Mouse (Mus musculus): ENCODE results near the gene Gpr132. TPM values are rescaled to one million over a fixed set of nuclear protein-coding genes. Genes with fewer than 3 reads are reported as not detected.

Gene Gpr132
- polyA plus RNA-seq (2016; fragmentation: Nextera tagmentation; extraction: Ambion mirVana), result 0.32 and 0.61 TPM in 2 replicates

GRCm38 (mm10) chr12:112868178-112869087 lies at the start of gene Gpr132:
Gene Gpr132, minus strand, starts transcription at chr12:112868228.
- H3K9ac ChIP-seq, result no peak within 1 kb of the TSS
- 53% methylated on average over 13 of the region's 13 CpGs for WGBS (ENCODE audit: insufficient replicate concordance)
- no peaks in the 10 kb centered on the region for H3K36me3 ChIP-seq
- peaks cover 14% of the 10 kb centered on the region for H3K4me1 ChIP-seq
- no peak within 1 kb of the TSS for H3K27ac ChIP-seq
- H3K9me3 ChIP-seq (replicated peaks), result no peaks in the 10 kb centered on the region
- peaks cover 56% of the 10 kb centered on the region for H3K27me3 ChIP-seq (replicated peaks)
- no peak for ATAC-seq
- H3K4me2 ChIP-seq, result no peak within 1 kb of the TSS
- H3K4me3 ChIP-seq, result no peak within 1 kb of the TSS

- Histone ChIP-seq H3K4me2 (no peak overlapping the region), H3K4me3 (no peak overlapping the region), H3K36me3 (no peaks in the 10 kb centered on the region), H3K4me1 (no peaks in the 10 kb centered on the region), H3K27ac (no peak overlapping the region), H3K27me3 (replicated peaks) (peaks cover 30% of the 10 kb centered on the region), H3K9me3 (replicated peaks) (no peaks in the 10 kb centered on the region), H3K9ac (no peak overlapping the region)
- no peak for ATAC-seq
- WGBS (ENCODE audit: insufficient replicate concordance), result 26% methylated on average over 11 of the region's 11 CpGs
These were observed 49.5 kb upstream of the Gpr132 start for GRCm38 (mm10) chr12:112917486-112917885.

GRCm38 (mm10) chr12:112916698-112917400 lies 48.8 kb upstream of the Gpr132 start:
- 76% methylated on average over 16 of the region's 16 CpGs for whole genome bisulfite sequencing (ENCODE audit: insufficient replicate concordance)
- H3K4me2 ChIP-seq, result no peak overlapping the region
- no peak for ATAC-seq
- no peaks in the 10 kb centered on the region for H3K4me1 ChIP-seq
- H3K27me3 ChIP-seq (replicated peaks), result peaks cover 30% of the 10 kb centered on the region
- no peaks in the 10 kb centered on the region for H3K36me3 ChIP-seq
- H3K9ac ChIP-seq, result no peak overlapping the region
- no peak overlapping the region for H3K4me3 ChIP-seq
- no peak overlapping the region for H3K27ac ChIP-seq
- no peaks in the 10 kb centered on the region for H3K9me3 ChIP-seq (replicated peaks)

GRCm38 (mm10) chr12:112915587-112915986 lies 47.6 kb upstream of the Gpr132 start:
- H3K4me2 ChIP-seq, result no peak overlapping the region
- H3K27me3 ChIP-seq (replicated peaks), result peaks cover 26% of the 10 kb centered on the region
- no peaks in the 10 kb centered on the region for H3K36me3 ChIP-seq

GRCm38 (mm10) chr12:112914527-112914926 lies 46.5 kb upstream of the Gpr132 start:
- H3K9me3 ChIP-seq (replicated peaks), result no peaks in the 10 kb centered on the region
- H3K27ac ChIP-seq, result no peak overlapping the region
- H3K4me1 ChIP-seq, result peaks cover 4% of the 10 kb centered on the region; the same call in 1 of the 2 replicates
- H3K4me3 ChIP-seq, result no peak overlapping the region
- H3K4me2 ChIP-seq, result no peak overlapping the region
- H3K9ac ChIP-seq, result no peak overlapping the region
- H3K36me3 ChIP-seq, result no peaks in the 10 kb centered on the region
- WGBS (ENCODE audit: insufficient replicate concordance), result 58% methylated on average over 11 of the region's 11 CpGs
- ATAC-seq, result no peak
- H3K27me3 ChIP-seq (replicated peaks), result peaks cover 19% of the 10 kb centered on the region; the same call in 1 of the 2 replicates

More at GRCm38 (mm10) chr12:112915587-112915986, 47.6 kb upstream of the Gpr132 start:
- Histone ChIP-seq H3K9ac (no peak overlapping the region), H3K4me1 (no peaks in the 10 kb centered on the region), H3K27ac (no peak overlapping the region), H3K4me3 (no peak overlapping the region), H3K9me3 (replicated peaks) (no peaks in the 10 kb centered on the region)
- no peak for ATAC-seq
- WGBS (ENCODE audit: insufficient replicate concordance), result 75% methylated on average over 13 of the region's 13 CpGs

GRCm38 (mm10) chr12:112912951-112913745 lies 45.1 kb upstream of the Gpr132 start:
- WGBS (ENCODE audit: insufficient replicate concordance), result 82% methylated on average over 28 of the region's 28 CpGs

GRCm38 (mm10) chr12:112911701-112912100 lies 43.7 kb upstream of the Gpr132 start:
- no peak overlapping the region for H3K9ac ChIP-seq
- peaks cover 4% of the 10 kb centered on the region; the same call in 1 of the 2 replicates for H3K4me1 ChIP-seq
- H3K4me3 ChIP-seq, result no peak overlapping the region
- H3K27me3 ChIP-seq (replicated peaks), result 0 out of 2 replicates have a peak, but pooled peaks cover 6% of the 10 kb centered on the region
- no peak for ATAC-seq
- no peak overlapping the region for H3K27ac ChIP-seq
- no peak overlapping the region for H3K4me2 ChIP-seq
- WGBS (ENCODE audit: insufficient replicate concordance), result 74% methylated on average over 17 of the region's 17 CpGs
- no peaks in the 10 kb centered on the region for H3K9me3 ChIP-seq (replicated peaks)
- H3K36me3 ChIP-seq, result no peaks in the 10 kb centered on the region

More at GRCm38 (mm10) chr12:112912951-112913745, 45.1 kb upstream of the Gpr132 start:
- H3K27ac ChIP-seq, result no peak overlapping the region
- no peaks in the 10 kb centered on the region for H3K36me3 ChIP-seq
- H3K9me3 ChIP-seq (replicated peaks), result no peaks in the 10 kb centered on the region
- no peak overlapping the region for H3K4me2 ChIP-seq
- peaks cover 4% of the 10 kb centered on the region; the same call in 1 of the 2 replicates for H3K4me1 ChIP-seq
- ATAC-seq, result no peak
- peaks cover 7% of the 10 kb centered on the region; the same call in 1 of the 2 replicates for H3K27me3 ChIP-seq (replicated peaks)
- H3K9ac ChIP-seq, result no peak overlapping the region
- no peak overlapping the region for H3K4me3 ChIP-seq

- H3K27me3 ChIP-seq (replicated peaks), result 0 out of 2 replicates have a peak, but pooled peaks cover 6% of the 10 kb centered on the region
- no peak for ATAC-seq
- no peaks in the 10 kb centered on the region for H3K9me3 ChIP-seq (replicated peaks)
- H3K4me2 ChIP-seq, result no peak overlapping the region
- H3K9ac ChIP-seq, result no peak overlapping the region
- no peak overlapping the region for H3K4me3 ChIP-seq
- peaks cover 4% of the 10 kb centered on the region; the same call in 1 of the 2 replicates for H3K4me1 ChIP-seq
- no peaks in the 10 kb centered on the region for H3K36me3 ChIP-seq
- 85% methylated on average over 22 of the region's 22 CpGs for WGBS (ENCODE audit: insufficient replicate concordance)
- H3K27ac ChIP-seq, result no peak overlapping the region
These were observed 41.0 kb upstream of the Gpr132 start for GRCm38 (mm10) chr12:112908991-112909390.

- no peak overlapping the region for H3K27ac ChIP-seq
- ATAC-seq, result no peak
- no peaks in the 10 kb centered on the region for H3K9me3 ChIP-seq (replicated peaks)
- no peak overlapping the region for H3K4me2 ChIP-seq
- 59% methylated on average over 5 of the region's 5 CpGs for WGBS (ENCODE audit: insufficient replicate concordance)
- 0 out of 2 replicates have a peak, but pooled peaks cover 4% of the 10 kb centered on the region for H3K27me3 ChIP-seq (replicated peaks)
- H3K4me1 ChIP-seq, result peaks cover 1% of the 10 kb centered on the region; the same call in 1 of the 2 replicates
- H3K4me3 ChIP-seq, result no peak overlapping the region
- no peaks in the 10 kb centered on the region for H3K36me3 ChIP-seq
- H3K9ac ChIP-seq, result no peak overlapping the region
These were observed 37.0 kb upstream of the Gpr132 start for GRCm38 (mm10) chr12:112905001-112905400.

- H3K9ac ChIP-seq, result no peak overlapping the region
- 70% methylated on average over 8 of the region's 8 CpGs for WGBS (ENCODE audit: insufficient replicate concordance)
- no peak overlapping the region for H3K27ac ChIP-seq
- H3K4me1 ChIP-seq, result no peaks in the 10 kb centered on the region
- no peaks in the 10 kb centered on the region for H3K36me3 ChIP-seq
- no peak for ATAC-seq
- no peak overlapping the region for H3K4me3 ChIP-seq
- no peak overlapping the region for H3K4me2 ChIP-seq
- H3K27me3 ChIP-seq (replicated peaks), result 0 out of 2 replicates have a peak, but pooled peaks cover 4% of the 10 kb centered on the region
- H3K9me3 ChIP-seq (replicated peaks), result no peaks in the 10 kb centered on the region
These were observed 35.9 kb upstream of the Gpr132 start for GRCm38 (mm10) chr12:112903941-112904340.

GRCm38 (mm10) chr12:112900641-112901040 lies 32.6 kb upstream of the Gpr132 start:
- Histone ChIP-seq H3K27me3 (replicated peaks) (peaks cover 20% of the 10 kb centered on the region), H3K36me3 (no peaks in the 10 kb centered on the region), H3K4me2 (no peak overlapping the region), H3K9ac (no peak overlapping the region), H3K4me3 (no peak overlapping the region), H3K9me3 (replicated peaks) (no peaks in the 10 kb centered on the region), H3K27ac (no peak overlapping the region), H3K4me1 (no peaks in the 10 kb centered on the region)
- WGBS (ENCODE audit: insufficient replicate concordance), result 71% methylated on average over 9 of the region's 9 CpGs
- no peak for ATAC-seq

All from liver, embryonic 12.5 days (tissue).